Mouse (Mus musculus): ENCODE results near the gene Vmn2r43.
"Not testable (repeated sequence)": the region's sequence is repeated elsewhere in the genome, so short reads cannot be mapped to it uniquely, and the experiment has no call there.

Gene Vmn2r43

GRCm38 (mm10) chr7:8260499-8260898 lies at the start of gene Vmn2r43:
Gene Vmn2r43, minus strand, starts transcription at chr7:8260599.
- not testable (repeated sequence) for DNase-seq (ENCODE audit: low read depth)

- not testable (repeated sequence) for DNase-seq (ENCODE audit: low read depth)
These were observed 60.2 kb downstream of the Vmn2r43 start, which contains the start of gene Vmn2r42 for GRCm38 (mm10) chr7:8200220-8200619. Gene Vmn2r42, minus strand, starts transcription at chr7:8200320.

Measured in NIH3T3 (cell line).